Mouse (Mus musculus): ENCODE results near the gene Spns1. TPM values are rescaled to one million over a fixed set of nuclear protein-coding genes. Genes with fewer than 3 reads are reported as not detected.

Spns1 gene
- total and polyA plus RNA-seq, 2 experiments from 2014 or later: 88.9 to 119 TPM

DNA sequence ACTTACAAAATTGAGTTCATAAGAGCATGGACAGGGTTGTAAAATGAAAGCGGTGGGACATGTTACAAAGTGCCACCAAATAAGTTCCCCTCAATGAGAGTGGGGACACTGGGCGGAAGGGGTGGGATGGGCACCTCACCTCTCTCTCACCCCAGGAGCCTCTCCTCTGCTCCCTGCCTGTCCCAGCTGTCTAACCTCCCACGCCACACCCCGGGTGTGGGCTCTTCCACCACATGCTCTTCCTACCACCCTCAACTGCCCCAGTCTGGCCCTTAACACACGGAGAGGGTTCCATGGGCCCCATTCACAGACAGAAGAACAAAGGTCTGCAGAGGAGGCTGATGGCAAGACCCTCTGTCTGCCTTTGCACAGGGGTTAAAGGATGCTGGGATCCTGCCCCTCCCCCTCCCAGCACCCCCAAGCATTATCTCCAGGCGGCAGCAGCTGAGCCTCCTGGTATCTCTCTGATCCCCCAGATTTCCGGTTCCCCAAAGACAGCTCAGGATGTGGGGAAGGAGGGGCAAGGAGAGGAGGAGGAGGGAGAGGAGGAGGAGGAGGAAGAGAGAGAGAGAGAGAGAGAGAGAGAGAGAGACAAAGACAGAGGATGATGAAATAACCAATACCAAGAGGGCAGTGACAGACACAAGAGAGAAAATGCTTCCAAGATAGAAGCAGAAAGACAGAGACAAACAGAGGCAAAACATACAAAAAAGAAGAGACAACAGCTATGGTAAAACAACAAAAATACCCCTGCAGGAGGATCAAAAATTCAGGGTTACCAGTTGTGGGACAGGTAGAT, 20.3 kb downstream of the Spns1 start:
- H3K36me3 ChIP-seq (ENCODE audit: insufficient read depth, low read length): no peaks in the 10 kb centered on the region
- no peak overlapping the region for H3K4me3 ChIP-seq (ENCODE audit: low read depth, low read length)
- H3K4me1 ChIP-seq (ENCODE audit: insufficient read depth, low read length): peaks cover 8% of the 10 kb centered on the region; the same call in 1 of the 2 replicates
- DNase-seq (ENCODE audit: low spot score) (no peak), ATAC-seq (ENCODE audit: low FRiP score) (no peak)
- no peaks in the 10 kb centered on the region for H3K27me3 ChIP-seq (ENCODE audit: insufficient read depth, low read length)
- no peak overlapping the region for H3K9ac ChIP-seq (replicated peaks; ENCODE audit: low read length, poor library complexity, severe bottlenecking)
- H3K4me2 ChIP-seq (ENCODE audit: low read depth, low read length, poor library complexity, severe bottlenecking): no peak overlapping the region
- no peak for TF ChIP-seq CTCF (IDR thresholded peaks at IDR 0.05)
- no peak overlapping the region for H3K27ac ChIP-seq (ENCODE audit: low read depth, low read length)
- H3K9me3 ChIP-seq (ENCODE audit: low read length): no peaks in the 10 kb centered on the region
- 44% methylated on average over 7 of the region's 7 CpGs for WGBS

DNA sequence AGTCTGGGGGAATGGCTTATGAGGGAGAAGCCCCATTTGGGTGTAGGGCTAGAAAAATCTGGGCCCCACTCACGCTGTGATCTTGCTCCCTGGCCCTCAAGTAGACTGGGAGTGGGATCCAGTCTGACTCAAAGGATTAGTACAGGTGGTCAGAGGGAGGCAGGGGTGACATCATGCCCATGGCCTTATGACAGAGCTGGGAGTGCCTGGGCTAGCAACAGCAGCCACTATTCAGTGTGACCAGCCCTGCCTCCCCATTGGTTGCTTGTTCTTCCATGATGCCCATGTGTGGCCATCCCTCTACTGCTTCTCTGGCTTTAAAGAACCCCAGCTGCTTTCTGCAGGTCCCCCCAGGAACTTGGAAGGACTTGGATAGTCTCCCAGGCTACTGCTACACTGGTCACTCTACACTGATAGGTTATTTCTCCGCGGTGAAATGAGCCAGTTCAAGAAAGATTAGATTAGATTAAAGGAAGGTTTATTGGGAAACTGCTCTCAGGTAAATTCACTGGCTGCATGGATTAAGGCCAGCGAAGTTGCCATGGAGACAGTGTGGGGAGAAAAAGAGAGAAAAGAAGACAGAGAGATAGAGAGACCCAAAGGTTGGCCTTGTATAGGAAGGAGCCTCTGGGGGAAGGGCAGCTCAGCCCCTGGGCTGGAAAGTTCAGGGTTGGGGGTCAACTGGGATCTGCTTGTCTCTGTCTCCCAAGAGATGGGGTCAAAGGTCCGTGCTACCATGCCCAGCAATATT, 21.2 kb downstream of the Spns1 start:
- no peak for TF ChIP-seq CTCF (IDR thresholded peaks at IDR 0.05)
- no peaks in the 10 kb centered on the region for H3K36me3 ChIP-seq (ENCODE audit: insufficient read depth, low read length)
- WGBS: 39% methylated on average over 5 of the region's 5 CpGs
- H3K4me3 ChIP-seq (ENCODE audit: low read depth, low read length): no peak overlapping the region
- H3K4me2 ChIP-seq (ENCODE audit: low read depth, low read length, poor library complexity, severe bottlenecking): no peak overlapping the region
- no peaks in the 10 kb centered on the region for H3K9me3 ChIP-seq (ENCODE audit: low read length)
- no peaks in the 10 kb centered on the region for H3K27me3 ChIP-seq (ENCODE audit: insufficient read depth, low read length)
- H3K4me1 ChIP-seq (ENCODE audit: insufficient read depth, low read length): peaks cover 12% of the 10 kb centered on the region; the same call in 1 of the 2 replicates
- peak; percentile 17 for DNase-seq (ENCODE audit: low spot score)
- H3K9ac ChIP-seq (replicated peaks; ENCODE audit: low read length, poor library complexity, severe bottlenecking): no peak overlapping the region
- H3K27ac ChIP-seq (ENCODE audit: low read depth, low read length): no peak overlapping the region; the same call in 1 of the 2 replicates
- peak; percentile 58; the same call in 1 of the 2 replicates for ATAC-seq (ENCODE audit: low FRiP score)

DNA sequence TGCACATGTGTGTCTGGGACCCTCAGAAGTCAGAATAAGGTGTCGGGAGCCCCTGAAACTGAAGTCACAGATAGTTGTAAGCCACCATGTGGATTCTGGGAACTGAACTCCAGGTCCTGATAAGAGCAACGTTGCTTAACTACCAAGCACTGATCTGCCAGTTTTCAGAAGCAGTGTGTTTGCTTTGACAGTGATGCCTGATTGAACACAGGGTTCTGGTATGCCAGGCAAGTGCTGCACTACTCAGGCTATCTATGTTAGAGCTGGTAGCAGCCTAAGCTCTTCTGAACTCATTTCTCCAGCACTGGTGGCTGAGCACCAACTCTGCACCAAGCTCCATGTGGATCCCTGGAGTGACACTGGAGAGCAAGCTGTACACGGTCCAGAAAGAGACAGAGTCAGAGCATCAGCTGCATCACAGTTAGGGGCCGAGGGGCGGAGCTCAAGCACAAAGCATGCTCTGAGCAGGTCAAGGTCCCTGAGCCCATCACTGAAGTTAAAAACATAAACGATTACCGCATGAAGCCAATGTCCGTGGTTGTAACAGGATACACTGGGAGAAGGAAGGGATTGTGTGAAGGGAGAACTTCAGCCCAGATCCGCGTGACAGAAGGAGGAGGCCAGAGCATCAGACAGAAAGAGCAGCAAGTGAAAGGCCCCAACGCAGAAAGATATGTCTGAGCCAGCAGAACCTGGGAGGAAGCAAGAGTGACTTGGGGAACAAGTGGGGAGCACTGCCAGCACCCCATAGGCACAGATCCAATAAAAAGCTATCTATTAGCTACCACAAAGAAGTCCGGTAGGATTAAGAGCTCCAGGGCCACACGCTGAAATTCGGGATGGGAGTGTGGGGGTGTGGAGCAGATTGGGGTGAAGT, 22.3 kb downstream of the Spns1 start:
- H3K27me3 ChIP-seq (ENCODE audit: insufficient read depth, low read length): no peaks in the 10 kb centered on the region
- no peak for DNase-seq (ENCODE audit: low spot score)
- H3K4me3 ChIP-seq (ENCODE audit: low read depth, low read length): no peak overlapping the region
- no peak overlapping the region for H3K27ac ChIP-seq (ENCODE audit: low read depth, low read length)
- no peak overlapping the region for H3K9ac ChIP-seq (replicated peaks; ENCODE audit: low read length, poor library complexity, severe bottlenecking)
- peaks cover 16% of the 10 kb centered on the region; the same call in 1 of the 2 replicates for H3K4me1 ChIP-seq (ENCODE audit: insufficient read depth, low read length)
- ATAC-seq (ENCODE audit: low FRiP score): no peak
- 47% methylated on average over 14 of the region's 14 CpGs for WGBS
- no peaks in the 10 kb centered on the region for H3K36me3 ChIP-seq (ENCODE audit: insufficient read depth, low read length)
- no peak for TF ChIP-seq CTCF (IDR thresholded peaks at IDR 0.05)
- H3K9me3 ChIP-seq (ENCODE audit: low read length): no peaks in the 10 kb centered on the region
- no peak overlapping the region for H3K4me2 ChIP-seq (ENCODE audit: low read depth, low read length, poor library complexity, severe bottlenecking)

DNA sequence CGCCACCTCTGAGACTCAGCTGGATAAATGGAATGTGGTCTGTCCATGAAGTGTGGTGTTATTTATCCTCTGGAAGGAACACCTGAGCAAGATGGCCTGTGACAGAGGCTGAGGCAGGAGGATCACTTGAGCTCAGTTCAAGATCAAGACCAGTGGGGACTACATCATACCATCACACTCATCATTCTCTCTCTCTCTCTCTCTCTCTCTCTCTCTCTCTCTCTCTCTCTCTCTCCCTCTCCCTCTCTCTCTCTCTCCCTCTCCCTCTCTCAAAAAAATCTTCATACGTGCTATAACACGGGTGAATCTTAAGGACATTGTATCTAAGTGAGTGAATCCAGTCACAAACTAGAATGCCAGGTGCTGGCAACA, 23.3 kb downstream of the Spns1 start:
- no peak for TF ChIP-seq CTCF (IDR thresholded peaks at IDR 0.05)
- H3K4me1 ChIP-seq (ENCODE audit: insufficient read depth, low read length): peaks cover 16% of the 10 kb centered on the region; the same call in 1 of the 2 replicates
- ATAC-seq (ENCODE audit: low FRiP score): no peak

DNA sequence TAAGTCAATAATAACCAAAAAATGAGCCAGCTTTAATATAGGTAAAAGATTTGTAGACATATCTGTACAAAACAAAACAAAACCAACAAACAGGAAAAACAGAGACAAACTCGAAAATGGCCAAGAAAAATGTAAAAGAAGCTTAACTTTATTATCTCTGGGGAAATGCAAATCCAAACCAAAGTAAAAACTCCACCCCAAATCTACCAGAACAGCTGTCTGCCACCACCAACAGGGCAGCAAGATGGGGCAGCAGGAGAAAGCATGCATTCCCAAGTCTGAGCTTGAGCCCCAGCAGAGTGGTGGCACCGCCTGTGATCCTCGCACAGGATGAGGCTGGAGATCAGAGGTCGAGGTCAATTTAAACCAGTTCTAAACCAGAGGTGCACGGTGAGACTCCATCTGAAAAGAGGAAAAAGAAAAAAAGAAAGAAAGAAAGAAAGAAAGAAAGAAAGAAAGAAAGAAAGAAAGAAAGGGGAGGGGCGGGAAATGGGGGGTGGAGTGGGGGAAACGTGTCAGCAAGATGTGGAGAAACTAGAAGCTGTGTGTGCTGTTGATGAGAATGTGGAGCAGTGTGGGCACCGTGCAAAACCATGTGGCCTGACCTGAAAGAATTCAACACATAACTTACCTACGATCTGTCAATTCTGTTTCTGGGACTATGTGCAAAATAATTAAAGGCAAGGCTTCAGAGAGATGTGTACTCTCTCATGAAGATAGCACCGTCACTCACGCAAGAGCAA, 23.8 kb downstream of the Spns1 start:
- DNase-seq (ENCODE audit: low spot score) (no peak), ATAC-seq (ENCODE audit: low FRiP score) (no peak)
- no peaks in the 10 kb centered on the region for H3K27me3 ChIP-seq (ENCODE audit: insufficient read depth, low read length)
- H3K9ac ChIP-seq (replicated peaks; ENCODE audit: low read length, poor library complexity, severe bottlenecking): no peak overlapping the region
- peaks cover 16% of the 10 kb centered on the region; the same call in 1 of the 2 replicates for H3K4me1 ChIP-seq (ENCODE audit: insufficient read depth, low read length)
- H3K36me3 ChIP-seq (ENCODE audit: insufficient read depth, low read length): no peaks in the 10 kb centered on the region
- no peaks in the 10 kb centered on the region for H3K9me3 ChIP-seq (ENCODE audit: low read length)
- H3K27ac ChIP-seq (ENCODE audit: low read depth, low read length): no peak overlapping the region
- 60% methylated on average over 11 of the region's 11 CpGs for WGBS
- TF ChIP-seq CTCF (IDR thresholded peaks at IDR 0.05): no peak
- no peak overlapping the region for H3K4me3 ChIP-seq (ENCODE audit: low read depth, low read length)
- no peak overlapping the region for H3K4me2 ChIP-seq (ENCODE audit: low read depth, low read length, poor library complexity, severe bottlenecking)

More for the DNA sequence above, 23.3 kb downstream of the Spns1 start:
- no peak overlapping the region for H3K4me3 ChIP-seq (ENCODE audit: low read depth, low read length)
- H3K4me2 ChIP-seq (ENCODE audit: low read depth, low read length, poor library complexity, severe bottlenecking): no peak overlapping the region
- H3K9ac ChIP-seq (replicated peaks; ENCODE audit: low read length, poor library complexity, severe bottlenecking): no peak overlapping the region
- DNase-seq (ENCODE audit: low spot score): no peak
- H3K27me3 ChIP-seq (ENCODE audit: insufficient read depth, low read length): no peaks in the 10 kb centered on the region
- H3K36me3 ChIP-seq (ENCODE audit: insufficient read depth, low read length): no peaks in the 10 kb centered on the region
- no peak overlapping the region for H3K27ac ChIP-seq (ENCODE audit: low read depth, low read length)
- H3K9me3 ChIP-seq (ENCODE audit: low read length): no peaks in the 10 kb centered on the region
- 90% methylated on average over 3 of the region's 3 CpGs for WGBS

Measured in midbrain, postnatal 0 days (tissue).